Mouse (Mus musculus) C2C12 (cell line): Measurements from ENCODE around the gene Stk11. TPM values are rescaled to one million over a fixed set of nuclear protein-coding genes. Genes with fewer than 3 reads are reported as not detected.

Source experiments
- H3K27me3 ChIP-seq: one replicate; pipeline ENCODE4 v1.6.1; 2011; ENCODE audit not compliant: control insufficient read depth, insufficient read depth, insufficient read length
- H3K36me3 ChIP-seq: one replicate; pipeline ENCODE4 v1.6.1; 2011; ENCODE audit not compliant: control insufficient read depth, insufficient read depth
- H3K4me3 ChIP-seq: one replicate; pipeline ENCODE4 v1.5.1; 2011; ENCODE audit warnings: mild to moderate bottlenecking, control low read depth; ENCODE audit not compliant: poor library complexity, insufficient read depth, severe bottlenecking
- H3K79me2 ChIP-seq: one replicate; pipeline ENCODE4 v1.6.1; 2011; ENCODE audit not compliant: control insufficient read depth, insufficient read depth
- H3K79me3 ChIP-seq: one replicate; pipeline ENCODE4 v1.6.1; 2011; ENCODE audit warnings: low read depth, control low read depth
- H3ac ChIP-seq: one replicate; pipeline ENCODE3; 2011; ENCODE audit warnings: low read depth; ENCODE audit not compliant: control insufficient read depth, insufficient read length
- CEBPB ChIP-seq: IDR thresholded peaks from one replicate; pipeline ENCODE4 v1.6.1; 2011; ENCODE audit warnings: low read depth, mild to moderate bottlenecking, control low read depth, moderate library complexity
- CTCF ChIP-seq: IDR thresholded peaks from one replicate; pipeline ENCODE4 v1.5.1; 2011; ENCODE audit not compliant: control insufficient read depth, insufficient read depth, insufficient read length
- FOSL1 ChIP-seq: IDR thresholded peaks from one replicate; pipeline ENCODE4 v1.8.0; 2011; ENCODE audit warnings: mild to moderate bottlenecking, low read length; ENCODE audit not compliant: poor library complexity, insufficient read depth, severe bottlenecking
- MAX ChIP-seq: IDR thresholded peaks from one replicate; pipeline ENCODE4 v1.6.1; 2011; ENCODE audit warnings: mild to moderate bottlenecking, control low read depth
- MYOD1 ChIP-seq: IDR thresholded peaks from one replicate; pipeline ENCODE4 v1.6.1; 2011; ENCODE audit warnings: low read depth; ENCODE audit not compliant: control insufficient read depth, insufficient read length
- MYOG ChIP-seq: IDR thresholded peaks from one replicate; pipeline ENCODE4 v1.6.1; 2011; ENCODE audit not compliant: control insufficient read depth, insufficient read length; ENCODE audit errors: extremely low read depth
- USF1 ChIP-seq: IDR thresholded peaks from one replicate; pipeline ENCODE4 v1.6.1; 2011; ENCODE audit warnings: low read depth, mild to moderate bottlenecking, control low read depth, moderate library complexity
- polyA plus RNA-seq: library from polyadenylated mRNA; unstranded; fragments of >200 nt; fragmentation: generic; extraction: Trizol; gene quantifications from one replicate; pipeline ENCODE4 v1.2.1, GENCODE M21; 2012; ENCODE audit warnings: missing spikeins

The Stk11 gene
- polyA plus RNA-seq, 1 experiment: 106 TPM

- no peaks in the 10 kb centered on the region for H3K27me3 ChIP-seq
- H3K79me2 ChIP-seq: no peaks in the 10 kb centered on the region
- no peaks in the 10 kb centered on the region for H3K79me3 ChIP-seq
- no peak overlapping the region for H3K4me3 ChIP-seq
- no peak overlapping the region for H3ac ChIP-seq
- peaks cover 34% of the 10 kb centered on the region for H3K36me3 ChIP-seq
- TF ChIP-seq CTCF (no peak), FOSL1 (no peak), MAX (no peak), MYOD1 (no peak), CEBPB (no peak), MYOG (no peak), USF1 (no peak)
Observed at GRCm38 (mm10) chr10:80133226-80133849, 17.7 kb downstream of the Stk11 start.

- TF ChIP-seq MAX (no peak), MYOD1 (no peak), USF1 (no peak), CTCF (no peak), CEBPB (no peak), FOSL1 (no peak), MYOG (no peak)
- H3K4me3 ChIP-seq: no peak overlapping the region
- peaks cover 23% of the 10 kb centered on the region for H3K36me3 ChIP-seq
- H3K79me2 ChIP-seq: no peaks in the 10 kb centered on the region
- H3K27me3 ChIP-seq: no peaks in the 10 kb centered on the region
- no peaks in the 10 kb centered on the region for H3K79me3 ChIP-seq
- H3ac ChIP-seq: no peak overlapping the region
Observed at GRCm38 (mm10) chr10:80134421-80134820, 18.8 kb downstream of the Stk11 start.

- no peak for TF ChIP-seq FOSL1
- no peak for TF ChIP-seq MAX
- H3K36me3 ChIP-seq: peaks cover 16% of the 10 kb centered on the region
Observed at GRCm38 (mm10) chr10:80135161-80135560, 19.6 kb downstream of the Stk11 start.

GRCm38 (mm10) chr10:80135641-80136040 lies 20.0 kb downstream of the Stk11 start:
- TF ChIP-seq MAX (no peak), CTCF (no peak), USF1 (no peak), MYOG (no peak), MYOD1 (no peak), FOSL1 (no peak), CEBPB (no peak)
- Histone ChIP-seq H3ac (no peak overlapping the region), H3K27me3 (no peaks in the 10 kb centered on the region), H3K79me3 (no peaks in the 10 kb centered on the region), H3K4me3 (no peak overlapping the region), H3K79me2 (no peaks in the 10 kb centered on the region), H3K36me3 (peaks cover 11% of the 10 kb centered on the region)

More at GRCm38 (mm10) chr10:80135161-80135560, 19.6 kb downstream of the Stk11 start:
- H3K79me2 ChIP-seq: no peaks in the 10 kb centered on the region
- no peak overlapping the region for H3K4me3 ChIP-seq
- H3ac ChIP-seq: no peak overlapping the region
- no peaks in the 10 kb centered on the region for H3K27me3 ChIP-seq
- H3K79me3 ChIP-seq: no peaks in the 10 kb centered on the region

- H3K4me3 ChIP-seq: no peak overlapping the region
- TF ChIP-seq MAX (no peak), CTCF (no peak), CEBPB (no peak), USF1 (no peak), FOSL1 (no peak), MYOD1 (no peak), MYOG (no peak)
- no peak overlapping the region for H3ac ChIP-seq
- no peaks in the 10 kb centered on the region for H3K79me3 ChIP-seq
- peaks cover 7% of the 10 kb centered on the region for H3K36me3 ChIP-seq
- no peaks in the 10 kb centered on the region for H3K79me2 ChIP-seq
- H3K27me3 ChIP-seq: no peaks in the 10 kb centered on the region
Observed at GRCm38 (mm10) chr10:80136179-80136951, 20.8 kb downstream of the Stk11 start.

GRCm38 (mm10) chr10:80136952-80137625 lies 21.5 kb downstream of the Stk11 start:
- TF ChIP-seq MAX: no peak
- no peak for TF ChIP-seq CEBPB
- TF ChIP-seq CTCF: no peak
- no peak for TF ChIP-seq FOSL1
- TF ChIP-seq USF1: no peak
- TF ChIP-seq MYOG: no peak
- no peak for TF ChIP-seq MYOD1
- Histone ChIP-seq H3K36me3 (peaks cover 6% of the 10 kb centered on the region), H3K4me3 (no peak overlapping the region)

More at GRCm38 (mm10) chr10:80136952-80137625, 21.5 kb downstream of the Stk11 start:
- H3K79me2 ChIP-seq: peaks cover under 1% of the 10 kb centered on the region
- no peaks in the 10 kb centered on the region for H3K79me3 ChIP-seq
- H3ac ChIP-seq: no peak overlapping the region
- no peaks in the 10 kb centered on the region for H3K27me3 ChIP-seq
